Mouse (Mus musculus) liver, adult 2 months (tissue): ENCODE measurements around the gene Cebpzos.

Source experiments
- CTCF ChIP-seq: fragments of 200-500 bp; IDR thresholded peaks from 2 replicates; pipeline ENCODE4 v1.5.1; 2011; ENCODE audit warnings: low read depth, low read length, control low read depth
- POLR2A ChIP-seq: fragments of 200-500 bp; IDR thresholded peaks from 2 replicates; pipeline ENCODE4 v1.6.1; 2011; ENCODE audit warnings: low read length, control low read depth; ENCODE audit not compliant: insufficient read depth; ENCODE audit errors: extremely low read depth

GRCm38 (mm10) chr17:78895394-78895793, 20.9 kb upstream of the Cebpzos start:
- TF ChIP-seq CTCF (peak; percentile 66), POLR2A (no peak)
